Mouse (Mus musculus) skeletal muscle tissue, adult 2 months (tissue): ENCODE measurements at regions not wholly inside any gene's neighbourhood (a gene's known extent, or its start where the extent isn't known, plus 50 kb on each side); places are given as distances from the start of the nearest gene placed in this dataset.

Experiments
- DNase-seq: peaks from one replicate; pipeline ENCODE4 v3.0.0-alpha.2; 2012; ENCODE audit warnings: low read depth, low spot score

DNA sequence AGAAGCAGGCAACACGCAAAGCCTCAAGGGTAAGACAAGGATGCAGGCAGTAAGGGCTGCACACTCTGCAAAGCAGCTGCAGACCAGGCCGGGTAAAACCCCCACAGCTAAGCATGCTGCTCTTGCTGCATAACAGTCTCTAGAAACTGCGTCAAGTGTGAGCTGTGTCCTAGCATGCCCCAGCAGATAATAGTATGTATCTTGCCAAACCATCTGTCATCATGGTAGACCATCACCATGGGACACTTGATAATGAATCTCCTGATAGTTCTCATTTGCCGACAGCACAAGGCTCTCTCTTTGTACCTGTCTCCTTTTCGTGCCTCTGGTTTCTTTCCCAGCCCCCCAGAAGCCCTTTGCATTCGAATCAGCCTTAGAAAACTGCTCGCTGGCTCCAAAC, 52.5 kb upstream of the Ddx18 start:
- DNase-seq: no peak

DNA sequence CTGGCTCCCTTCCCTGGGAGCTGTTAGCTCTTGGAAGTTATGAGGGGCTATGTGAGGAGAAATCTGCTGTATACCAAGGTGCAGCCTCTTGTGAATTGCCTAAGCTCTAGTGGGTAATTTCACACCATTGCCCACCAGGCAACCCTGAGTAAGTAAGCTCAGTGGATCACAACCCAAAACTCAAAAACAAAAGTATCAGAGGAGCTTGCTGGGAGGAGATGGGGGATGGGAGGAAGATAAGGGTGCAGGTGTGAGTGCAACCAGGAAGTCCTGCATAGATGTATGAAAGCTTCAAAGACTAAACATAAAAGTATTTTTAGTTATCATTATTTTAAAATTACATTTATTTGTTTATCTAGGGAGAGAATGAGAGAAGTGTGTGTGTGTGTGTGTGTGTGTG, 50.8 kb upstream of the Ddx18 start:
- no peak for DNase-seq
